ENCODE assay signal across 21 mouse cellular contexts in the genomic region with DNA sequence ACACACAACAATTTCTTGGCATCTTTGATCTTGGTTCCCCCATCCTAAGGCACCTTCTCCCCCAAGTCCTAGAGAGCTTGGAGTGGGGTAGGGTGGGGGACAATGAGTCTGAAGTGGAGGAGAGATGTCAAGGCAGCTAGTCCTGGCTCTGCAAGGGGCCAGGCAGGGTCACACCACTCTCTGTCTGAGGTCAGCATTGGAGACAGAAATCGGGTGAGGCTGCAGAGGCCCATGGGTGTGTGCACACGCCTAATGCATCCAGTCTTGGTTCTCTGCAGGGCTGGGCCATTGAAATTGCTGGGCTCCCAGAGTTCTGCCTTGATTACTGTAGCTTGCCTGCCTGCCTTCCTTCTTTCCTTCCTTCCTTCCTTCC. TPM values are rescaled to one million over a fixed set of nuclear protein-coding genes. Genes with fewer than 3 reads are reported as not detected.
A peak's percentile ranks its signal among the peaks of the same experiment; 100 is the strongest.
DNase-seq lines count a peak whose midpoint lies in the region; ATAC-seq and TF ChIP-seq lines count a peak whose summit lies in the region.
"Had no signal": no experiment of that assay in that cellular context is flagged by ENCODE, and none has a peak within 500 bp of the region (broad histone marks: within the 10 kb centered on the region; RNA-seq: fewer than 3 reads in every experiment).

No protein-coding gene starts in this region.

- TF ChIP-seq CTCF in hindbrain, postnatal 0 days (IDR thresholded peaks at IDR 0.05; ENCODE audit: low read depth) = no peak

- DNase-seq in embryo, embryonic 10.5 days (ENCODE audit: low spot score) = peak; percentile 24
- DNase-seq in embryo, embryonic 9.5 days (ENCODE audit: extremely low spot score) = no peak
- DNase-seq in hindbrain, embryonic 10.5 days (ENCODE audit: low spot score) = peak; percentile 26
- DNase-seq in hindbrain, postnatal 0 days (ENCODE audit: low spot score) = no peak
- DNase-seq in midbrain, embryonic 11.5 days (ENCODE audit: low spot score, missing footprints) = peak; percentile 88
- DNase-seq in adrenal gland, adult 2 months = no peak
- DNase-seq: adrenal gland, postnatal 36 days; cerebellum, postnatal 10 days; kidney, adult 9 months; kidney, postnatal 4 days; right cerebral cortex, postnatal 14 days had no signal

- H3K4me1 ChIP-seq in hindbrain, embryonic 10.5 days (replicated peaks) = peaks cover 13% of the 10 kb centered on the region; the same call in 1 of the 2 replicates
- no peaks in the 10 kb centered on the region for H3K4me1 ChIP-seq in hindbrain, postnatal 0 days (ENCODE audit: insufficient read depth, low read length)
- peaks cover 2% of the 10 kb centered on the region; the same call in 1 of the 2 replicates for H3K4me1 ChIP-seq in midbrain, embryonic 11.5 days (ENCODE audit: control insufficient read depth, insufficient read depth, low read length)
- H3K4me1 ChIP-seq in midbrain, embryonic 13.5 days (replicated peaks) = 0 out of 2 replicates have a peak, but pooled peaks cover 6% of the 10 kb centered on the region
- peaks cover 19% of the 10 kb centered on the region for H3K4me1 ChIP-seq in limb, embryonic 15.5 days
- H3K4me1 ChIP-seq: liver, embryonic 15.5 days had no signal

- H3K4me2 ChIP-seq in hindbrain, postnatal 0 days (ENCODE audit: low read depth, low read length) = no peak overlapping the region
- no peak overlapping the region for H3K4me2 ChIP-seq in midbrain, embryonic 11.5 days
- H3K4me2 ChIP-seq in midbrain, embryonic 13.5 days (replicated peaks) = no peak overlapping the region
- H3K4me2 ChIP-seq in limb, embryonic 15.5 days = peak overlapping the region; percentile 50
- H3K4me2 ChIP-seq: liver, embryonic 15.5 days had no signal

- 4% methylated on average over 2 of the region's 2 CpGs for WGBS in hindbrain, embryonic 10.5 days
- WGBS in hindbrain, postnatal 0 days = 3% methylated on average over 2 of the region's 2 CpGs
- WGBS in midbrain, embryonic 11.5 days = 3% methylated on average over 2 of the region's 2 CpGs
- WGBS in midbrain, embryonic 13.5 days = 0% methylated on average over 2 of the region's 2 CpGs
- WGBS in limb, embryonic 15.5 days = 23% methylated on average over 2 of the region's 2 CpGs

- H3K27ac ChIP-seq in hindbrain, embryonic 10.5 days = no peak overlapping the region
- H3K27ac ChIP-seq in hindbrain, postnatal 0 days = no peak overlapping the region
- H3K27ac ChIP-seq in midbrain, embryonic 11.5 days (ENCODE audit: low read depth, low read length) = no peak overlapping the region
- no peak overlapping the region for H3K27ac ChIP-seq in midbrain, embryonic 13.5 days
- H3K27ac ChIP-seq in limb, embryonic 15.5 days = peak overlapping the region; percentile 90
- H3K27ac ChIP-seq: embryonic facial prominence, embryonic 13.5 days; liver, embryonic 15.5 days had no signal

- no peak overlapping the region for H3K9ac ChIP-seq in hindbrain, postnatal 0 days (replicated peaks; ENCODE audit: low read length)
- no peak overlapping the region for H3K9ac ChIP-seq in midbrain, embryonic 11.5 days (ENCODE audit: low read length)
- H3K9ac ChIP-seq in midbrain, embryonic 13.5 days (replicated peaks) = no peak overlapping the region
- peak overlapping the region; percentile 47 for H3K9ac ChIP-seq in limb, embryonic 15.5 days
- H3K9ac ChIP-seq: embryonic facial prominence, embryonic 13.5 days; liver, embryonic 15.5 days had no signal

- no peaks in the 10 kb centered on the region for H3K9me3 ChIP-seq in hindbrain, embryonic 10.5 days
- H3K9me3 ChIP-seq in hindbrain, postnatal 0 days (ENCODE audit: low read length) = no peaks in the 10 kb centered on the region
- no peaks in the 10 kb centered on the region for H3K9me3 ChIP-seq in midbrain, embryonic 11.5 days (ENCODE audit: control insufficient read depth, low read length)
- H3K9me3 ChIP-seq in midbrain, embryonic 13.5 days = no peaks in the 10 kb centered on the region
- no peaks in the 10 kb centered on the region for H3K9me3 ChIP-seq in limb, embryonic 15.5 days
- H3K9me3 ChIP-seq: embryonic facial prominence, embryonic 13.5 days; liver, embryonic 15.5 days had no signal

- no peak overlapping the region for H3K4me3 ChIP-seq in hindbrain, embryonic 10.5 days
- H3K4me3 ChIP-seq in hindbrain, postnatal 0 days (ENCODE audit: low read length) = no peak overlapping the region
- no peak overlapping the region for H3K4me3 ChIP-seq in midbrain, embryonic 11.5 days (ENCODE audit: low read depth, low read length)
- H3K4me3 ChIP-seq in midbrain, embryonic 13.5 days (replicated peaks) = no peak overlapping the region
- H3K4me3 ChIP-seq in limb, embryonic 15.5 days = peak overlapping the region; percentile 48
- H3K4me3 ChIP-seq: embryonic facial prominence, embryonic 13.5 days; liver, embryonic 15.5 days; myocyte had no signal

- peaks cover 100% of the 10 kb centered on the region for H3K27me3 ChIP-seq in hindbrain, embryonic 10.5 days (ENCODE audit: insufficient read depth, poor library complexity, severe bottlenecking)
- peaks cover 92% of the 10 kb centered on the region for H3K27me3 ChIP-seq in hindbrain, postnatal 0 days (ENCODE audit: insufficient read depth, low read length)
- peaks cover 98% of the 10 kb centered on the region for H3K27me3 ChIP-seq in midbrain, embryonic 11.5 days (ENCODE audit: control insufficient read depth, insufficient read depth, low read length)
- peaks cover 100% of the 10 kb centered on the region for H3K27me3 ChIP-seq in midbrain, embryonic 13.5 days
- H3K27me3 ChIP-seq in limb, embryonic 15.5 days = peaks cover 67% of the 10 kb centered on the region

- H3K36me3 ChIP-seq in hindbrain, embryonic 10.5 days = no peaks in the 10 kb centered on the region
- no peaks in the 10 kb centered on the region for H3K36me3 ChIP-seq in hindbrain, postnatal 0 days (ENCODE audit: insufficient read depth, low read length)
- H3K36me3 ChIP-seq in midbrain, embryonic 11.5 days (ENCODE audit: control insufficient read depth, insufficient read depth, low read length) = no peaks in the 10 kb centered on the region
- H3K36me3 ChIP-seq in midbrain, embryonic 13.5 days = no peaks in the 10 kb centered on the region
- no peaks in the 10 kb centered on the region for H3K36me3 ChIP-seq in limb, embryonic 15.5 days
- H3K36me3 ChIP-seq: embryonic facial prominence, embryonic 13.5 days; liver, embryonic 15.5 days had no signal

- ATAC-seq in hindbrain, postnatal 0 days = no peak
- ATAC-seq in midbrain, embryonic 11.5 days (ENCODE audit: low FRiP score) = no peak
- no peak for ATAC-seq in midbrain, embryonic 13.5 days
- ATAC-seq in limb, embryonic 15.5 days (ENCODE audit: insufficient number of reproducible peaks, low FRiP score, low TSS enrichment, low read depth) = no peak
- ATAC-seq: activated CD4-positive, CD25-positive, alpha-beta regulatory T cell, adult 4 months; inflammation-experienced regulatory T-cells, adult 6 months had no signal

RNA-seq across cellular contexts. Expression of a gene that starts 1.5 kb away (rescaled TPM):
- polyA plus RNA-seq in hindbrain, embryonic 10.5 days (2016; fragmentation: Nextera tagmentation; extraction: Ambion mirVana) = not detected in 2 replicates
- total RNA-seq in hindbrain, postnatal 0 days (2014; rRNA removed) = not detected in 2 replicates
- polyA plus RNA-seq in hindbrain, postnatal 0 days (2015; fragmentation: Nextera tagmentation; extraction: Ambion mirVana) = 0.04 TPM in 1 of 2 replicates, not detected in the other
- not detected in 2 replicates for polyA plus RNA-seq in midbrain, embryonic 11.5 days (2014; fragmentation: Nextera tagmentation; extraction: Ambion mirVana)
- not detected in 2 replicates for polyA plus RNA-seq in midbrain, embryonic 13.5 days (2015; fragmentation: Nextera tagmentation; extraction: Ambion mirVana)
- polyA plus RNA-seq in limb, embryonic 15.5 days (2015; fragmentation: Nextera tagmentation; extraction: Ambion mirVana) = 18.1 and 21.3 TPM in 2 replicates
- total RNA-seq in adrenal gland, adult 2 months (2021) = under 1 TPM; 0.12 to 0.66 TPM
- polyA plus RNA-seq in adrenal gland, adult 2 months (2012; rRNA removed) = 0.22 and 0.38 TPM in 2 replicates
- total RNA-seq: layer of hippocampus, postnatal 14 days; left cerebral cortex, postnatal 14 days had no signal
- polyA plus RNA-seq: activated CD4-positive, CD25-positive, alpha-beta regulatory T cell, adult 4 months; forebrain, embryonic 11.5 days; inflammation-experienced regulatory T-cells, adult 6 months; myocyte had no signal

Comparison
In these comparisons a context has a peak if more than half of its experiments do, and no peak if none do; other contexts are left out.
1. DNase-seq: peak in embryo, embryonic 10.5 days (single experiment), hindbrain, embryonic 10.5 days (single experiment) and midbrain, embryonic 11.5 days (single experiment); none in embryo, embryonic 9.5 days (single experiment), hindbrain, postnatal 0 days (single experiment) and adrenal gland, adult 2 months (single experiment).
2. RNA of a gene that starts 1.5 kb away (polyA plus RNA-seq): 18.1 to 21.3 TPM in limb, embryonic 15.5 days; 0.22 to 0.38 TPM in adrenal gland, adult 2 months, 0.04 TPM in hindbrain, postnatal 0 days, not detected in hindbrain, embryonic 10.5 days, not detected in midbrain, embryonic 13.5 days and not detected in midbrain, embryonic 11.5 days; every median in the first group is over 10 times any median in the second.